Mouse (Mus musculus) lung, adult 2 months (tissue): Measurements from ENCODE around the gene Hnrnpll. TPM values are rescaled to one million over a fixed set of nuclear protein-coding genes. Genes with fewer than 3 reads are reported as not detected.

Experiments used
- DNase-seq: peaks from one replicate; pipeline ENCODE4 v3.0.0; 2022
- H3K4me1 ChIP-seq: fragments of 200-500 bp; 2 replicates; pipeline ENCODE4 v1.6.1; 2011; ENCODE audit warnings: low read length; ENCODE audit not compliant: control insufficient read depth, insufficient read depth
- H3K4me3 ChIP-seq: fragments of 200-500 bp; replicated peaks from 2 replicates; pipeline ENCODE3; 2011; ENCODE audit warnings: low read depth, mild to moderate bottlenecking, control low read depth, low read length; ENCODE audit errors: extremely low read depth
- CTCF ChIP-seq: fragments of 200-500 bp; IDR thresholded peaks from 2 replicates; pipeline ENCODE4 v1.5.1; 2011; ENCODE audit warnings: mild to moderate bottlenecking, low read length, control low read depth; ENCODE audit not compliant: insufficient read depth
- POLR2A ChIP-seq: fragments of 200-500 bp; IDR thresholded peaks from 2 replicates; pipeline ENCODE4 v1.6.1; 2011; ENCODE audit warnings: low read depth, mild to moderate bottlenecking, control low read depth, low read length, borderline replicate concordance; ENCODE audit errors: extremely low read depth
- WGBS: fragments of 180-500 bp; shearing (Covaris S2); methylation state at CpG from one replicate; pipeline ENCODE4 v1.1.7; 2018; 5-methylcytosine and 5-hydroxymethylcytosine counted together
- polyA plus RNA-seq: library from polyadenylated mRNA; depleted of rRNA; stranded (reverse); fragments of >200 nt; gene quantifications from 2 replicates; pipeline ENCODE4 v1.2.3, GENCODE M21; 2012

Gene Hnrnpll
- polyA plus RNA-seq, 1 experiment = 18.2 TPM

- 46% methylated on average over 4 of the region's 4 CpGs for WGBS
- no peaks in the 10 kb centered on the region for H3K4me1 ChIP-seq
- TF ChIP-seq POLR2A (no peak), CTCF (no peak)
- H3K4me3 ChIP-seq = no peak overlapping the region
- no peak for DNase-seq
These were observed 28.4 kb upstream of the Hnrnpll start for GRCm38 (mm10) chr17:80090551-80090950.

GRCm38 (mm10) chr17:80088168-80088567, 26.0 kb upstream of the Hnrnpll start:
- Histone ChIP-seq H3K4me1 (no peaks in the 10 kb centered on the region), H3K4me3 (no peak overlapping the region)
- WGBS = 89% methylated on average over 3 of the region's 3 CpGs
- DNase-seq = no peak
- TF ChIP-seq CTCF (no peak), POLR2A (no peak)

GRCm38 (mm10) chr17:80086591-80086990, 24.5 kb upstream of the Hnrnpll start:
- WGBS = 76% methylated on average over 11 of the region's 11 CpGs

GRCm38 (mm10) chr17:80084424-80084823, 22.3 kb upstream of the Hnrnpll start:
- DNase-seq = no peak
- TF ChIP-seq POLR2A (no peak), CTCF (no peak)
- H3K4me3 ChIP-seq = no peak overlapping the region
- 42% methylated on average over 9 of the region's 9 CpGs for WGBS
- no peaks in the 10 kb centered on the region for H3K4me1 ChIP-seq

More at GRCm38 (mm10) chr17:80086591-80086990, 24.5 kb upstream of the Hnrnpll start:
- H3K4me1 ChIP-seq = no peaks in the 10 kb centered on the region
- no peak for TF ChIP-seq CTCF
- no peak for TF ChIP-seq POLR2A
- H3K4me3 ChIP-seq = no peak overlapping the region
- DNase-seq = no peak

GRCm38 (mm10) chr17:80083223-80083622, 21.1 kb upstream of the Hnrnpll start:
- TF ChIP-seq CTCF = no peak
- TF ChIP-seq POLR2A = no peak
- WGBS = 66% methylated on average over 6 of the region's 6 CpGs
- DNase-seq = no peak

GRCm38 (mm10) chr17:80078726-80079125, 16.6 kb upstream of the Hnrnpll start:
- TF ChIP-seq CTCF (no peak), POLR2A (no peak)
- 90% methylated on average over 4 of the region's 4 CpGs for WGBS
- peaks cover 2% of the 10 kb centered on the region; the same call in 1 of the 2 replicates for H3K4me1 ChIP-seq
- DNase-seq = no peak
- no peak overlapping the region for H3K4me3 ChIP-seq

More at GRCm38 (mm10) chr17:80083223-80083622, 21.1 kb upstream of the Hnrnpll start:
- no peaks in the 10 kb centered on the region for H3K4me1 ChIP-seq
- H3K4me3 ChIP-seq = no peak overlapping the region

GRCm38 (mm10) chr17:80067257-80067656, 5.1 kb upstream of the Hnrnpll start:
- H3K4me1 ChIP-seq = no peaks in the 10 kb centered on the region
- DNase-seq = no peak
- 61% methylated on average over 5 of the region's 6 CpGs for WGBS
- no peak overlapping the region for H3K4me3 ChIP-seq
- TF ChIP-seq POLR2A (no peak), CTCF (no peak)

GRCm38 (mm10) chr17:80063840-80064495, 1.8 kb upstream of the Hnrnpll start:
- 84% methylated on average over 8 of the region's 8 CpGs for WGBS
- no peak for TF ChIP-seq CTCF
- no peak for DNase-seq

GRCm38 (mm10) chr17:80063386-80063785, 1.3 kb upstream of the Hnrnpll start:
- 87% methylated on average over 10 of the region's 10 CpGs for WGBS
- H3K4me1 ChIP-seq = no peaks in the 10 kb centered on the region
- H3K4me3 ChIP-seq = no peak overlapping the region
- DNase-seq = no peak
- no peak for TF ChIP-seq CTCF
- TF ChIP-seq POLR2A = no peak

More at GRCm38 (mm10) chr17:80063840-80064495, 1.8 kb upstream of the Hnrnpll start:
- no peaks in the 10 kb centered on the region for H3K4me1 ChIP-seq
- no peak overlapping the region for H3K4me3 ChIP-seq

- TF ChIP-seq CTCF (no peak), POLR2A (no peak)
- WGBS = 2% methylated on average over 15 of the region's 15 CpGs
- no peak for DNase-seq
- peak overlapping the region; percentile 83 for H3K4me3 ChIP-seq
- peaks cover 1% of the 10 kb centered on the region for H3K4me1 ChIP-seq
These were observed 481 bp upstream of the Hnrnpll start for GRCm38 (mm10) chr17:80062620-80063010.
